Mouse (Mus musculus) CD8-positive naive resting alpha-beta T cell, adult 57 days (primary cell): ENCODE results near the gene Map2k5. TPM values are rescaled to one million over a fixed set of nuclear protein-coding genes. Genes with fewer than 3 reads are reported as not detected.

ENCODE experiments used
- total RNA-seq: library from RNA; stranded (reverse); gene quantifications from one replicate; pipeline ENCODE4 v1.2.4, GENCODE M21; 2023

Gene Map2k5
- 33.9 TPM for total RNA-seq

DNA sequence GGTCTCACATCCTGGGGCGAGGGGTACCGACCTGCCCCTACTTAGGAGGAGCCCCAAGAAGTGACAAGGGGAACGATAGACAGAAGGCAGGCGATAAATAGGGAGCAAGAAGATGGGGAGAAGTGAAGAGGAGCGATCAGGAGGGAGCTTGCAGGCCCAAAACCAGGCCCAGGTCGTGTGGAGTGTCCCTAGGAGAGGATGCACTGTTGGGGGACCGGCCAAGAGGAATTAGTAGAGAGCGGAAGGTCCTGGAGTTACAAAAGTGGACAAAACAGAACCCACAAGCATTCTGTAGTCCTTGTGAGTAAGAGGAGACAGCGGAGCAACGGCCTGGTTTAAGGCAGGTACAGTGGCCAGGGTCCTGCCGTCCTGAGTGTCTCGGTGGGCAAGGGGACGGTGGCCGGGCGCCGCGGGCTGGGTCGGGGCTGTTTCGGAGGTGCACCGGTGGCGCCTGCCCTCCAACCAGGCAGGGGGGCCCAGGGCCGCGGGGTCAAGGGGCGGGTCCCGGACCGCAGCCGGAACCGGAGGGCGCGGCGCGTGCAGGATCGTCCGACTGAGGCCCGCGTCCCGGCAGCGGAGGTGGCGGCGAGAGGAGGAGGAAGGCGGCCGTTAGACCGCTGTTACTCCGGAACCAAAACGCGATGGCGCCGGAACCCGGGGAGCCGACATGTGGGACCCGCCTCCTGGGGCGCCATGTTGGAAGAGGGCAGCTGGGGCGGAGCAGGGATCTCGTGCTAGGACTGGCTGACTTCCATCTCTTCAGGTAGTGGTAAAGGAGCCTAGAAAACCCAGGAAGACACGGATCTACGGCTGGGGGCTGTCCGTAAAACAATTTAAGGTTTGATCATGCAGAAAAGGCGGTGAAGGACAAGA, at the start of gene Map2k5:
Gene Map2k5 (minus strand): TSS at position 633 of the 873 bp plus-strand sequence.

GRCm38 (mm10) chr9:63398611-63399462, 21.1 kb upstream of the Map2k5 start, which contains the start of gene 2300009A05Rik:
Gene 2300009A05Rik, minus strand, starts transcription at chr9:63399246.

DNA sequence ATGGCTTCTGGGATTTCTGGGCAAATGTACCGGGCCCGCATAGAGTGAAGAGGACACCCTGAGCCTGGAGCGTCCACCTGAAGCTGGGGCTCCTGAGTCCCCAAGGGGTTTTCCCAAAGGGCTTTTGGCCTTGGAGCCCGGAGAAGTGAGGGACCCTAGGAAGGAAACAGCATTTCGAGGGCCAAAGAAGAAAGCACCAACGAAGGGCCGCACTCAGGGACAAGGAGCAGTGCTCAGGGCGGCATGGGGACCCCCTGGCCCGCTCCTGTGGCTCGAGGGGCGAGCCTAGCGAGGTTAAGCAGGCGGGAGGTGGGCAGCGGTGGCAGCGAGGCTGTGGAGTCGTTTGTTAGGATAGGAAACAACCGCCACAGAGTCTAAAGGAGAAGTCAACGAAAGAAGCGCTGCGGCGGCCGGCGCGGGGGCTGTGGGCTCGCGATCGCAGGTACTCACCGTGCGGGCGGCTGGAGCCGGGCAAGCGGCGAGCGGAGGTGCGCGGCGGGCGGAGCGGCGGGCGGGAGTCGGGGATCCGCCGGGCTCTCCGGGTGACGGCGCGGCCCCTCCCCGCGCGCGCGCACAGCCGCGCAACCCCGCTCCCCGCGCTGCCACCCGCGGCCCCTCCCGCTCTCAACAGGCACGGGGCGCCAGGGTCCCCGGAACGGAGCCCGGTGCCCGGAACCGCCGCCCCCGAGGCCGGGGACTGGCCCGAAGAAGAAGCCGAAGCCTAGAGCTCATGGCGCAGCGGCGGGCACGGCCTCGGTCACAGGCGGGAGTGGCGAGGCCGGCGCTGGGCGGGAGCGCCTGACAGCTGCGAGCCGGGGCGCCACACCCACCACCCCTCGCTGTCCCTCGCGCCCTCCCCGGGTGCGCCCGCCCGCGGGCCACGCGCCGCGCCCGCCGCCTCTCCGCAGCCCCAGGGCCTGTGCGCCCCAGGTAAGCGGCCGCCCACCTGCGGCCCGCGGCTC, 229.0 kb downstream of the Map2k5 start, which contains the start of gene Skor1:
Gene Skor1 (minus strand): TSS at position 552 of the 962 bp plus-strand sequence.

Other genes starting within 250 kb of the Map2k5 start
- gene Skor1, start 228.9 kb downstream of the Map2k5 start, total RNA-seq: 0.37 TPM
- 20.4 TPM for gene 2300009A05Rik, start 21.3 kb upstream of the Map2k5 start, total RNA-seq
- gene Iqch, start 224.6 kb upstream of the Map2k5 start, total RNA-seq: 0.18 TPM
- gene Aagab, start 224.8 kb upstream of the Map2k5 start, total RNA-seq: 26.3 TPM